Mouse (Mus musculus): ENCODE data around the gene Cdc37l1. TPM values are rescaled to one million over a fixed set of nuclear protein-coding genes. Genes with fewer than 3 reads are reported as not detected.

The Cdc37l1 gene
- polyA plus RNA-seq, 1 experiment: 32.0 TPM

GRCm38 (mm10) chr19:29054594-29054993, 64.4 kb downstream of the Cdc37l1 start:
- WGBS: 79% methylated on average over 6 of the region's 6 CpGs
- Histone ChIP-seq H3K4me3 (replicated peaks; ENCODE audit: control insufficient read depth, low read depth, low read length) (no peak overlapping the region), H3K4me1 (ENCODE audit: control insufficient read depth, insufficient read depth, low read length) (no peaks in the 10 kb centered on the region), H3K27ac (ENCODE audit: control insufficient read depth, insufficient read depth, low read depth, low read length, poor library complexity) (no peak overlapping the region)
- TF ChIP-seq POLR2A (IDR thresholded peaks at IDR 0.05; ENCODE audit: borderline replicate concordance, control insufficient read depth, low read depth, low read length): no peak
- TF ChIP-seq CTCF (IDR thresholded peaks at IDR 0.05; ENCODE audit: control insufficient read depth, insufficient read depth, low read length): no peak

- 85% methylated on average over 4 of the region's 4 CpGs for WGBS
- Histone ChIP-seq H3K4me3 (replicated peaks; ENCODE audit: control insufficient read depth, low read depth, low read length) (no peak overlapping the region), H3K27ac (ENCODE audit: control insufficient read depth, insufficient read depth, low read depth, low read length, poor library complexity) (no peak overlapping the region), H3K4me1 (ENCODE audit: control insufficient read depth, insufficient read depth, low read length) (no peaks in the 10 kb centered on the region)
- TF ChIP-seq POLR2A (IDR thresholded peaks at IDR 0.05; ENCODE audit: borderline replicate concordance, control insufficient read depth, low read depth, low read length) (no peak), CTCF (IDR thresholded peaks at IDR 0.05; ENCODE audit: control insufficient read depth, insufficient read depth, low read length) (no peak)
These were observed 65.3 kb downstream of the Cdc37l1 start for GRCm38 (mm10) chr19:29055469-29055868.

GRCm38 (mm10) chr19:29058741-29059140, 68.6 kb downstream of the Cdc37l1 start:
- no peaks in the 10 kb centered on the region for H3K4me1 ChIP-seq (ENCODE audit: control insufficient read depth, insufficient read depth, low read length)
- TF ChIP-seq CTCF (IDR thresholded peaks at IDR 0.05; ENCODE audit: control insufficient read depth, insufficient read depth, low read length) (no peak), POLR2A (IDR thresholded peaks at IDR 0.05; ENCODE audit: borderline replicate concordance, control insufficient read depth, low read depth, low read length) (no peak)
- no peak overlapping the region for H3K4me3 ChIP-seq (replicated peaks; ENCODE audit: control insufficient read depth, low read depth, low read length)
- 69% methylated on average over 5 of the region's 5 CpGs for WGBS
- H3K27ac ChIP-seq (ENCODE audit: control insufficient read depth, insufficient read depth, low read depth, low read length, poor library complexity): no peak overlapping the region

- WGBS: 76% methylated on average over 2 of the region's 2 CpGs
These were observed 69.5 kb downstream of the Cdc37l1 start for GRCm38 (mm10) chr19:29059688-29060087.

GRCm38 (mm10) chr19:29060299-29060698, 70.1 kb downstream of the Cdc37l1 start:
- no peak for TF ChIP-seq CTCF (IDR thresholded peaks at IDR 0.05; ENCODE audit: control insufficient read depth, insufficient read depth, low read length)
- Histone ChIP-seq H3K4me1 (ENCODE audit: control insufficient read depth, insufficient read depth, low read length) (no peaks in the 10 kb centered on the region; the same call in 1 of the 2 replicates), H3K27ac (ENCODE audit: control insufficient read depth, insufficient read depth, low read depth, low read length, poor library complexity) (no peak overlapping the region), H3K4me3 (replicated peaks; ENCODE audit: control insufficient read depth, low read depth, low read length) (no peak overlapping the region)
- WGBS: 89% methylated on average over 6 of the region's 6 CpGs

More at GRCm38 (mm10) chr19:29059688-29060087, 69.5 kb downstream of the Cdc37l1 start:
- Histone ChIP-seq H3K4me3 (replicated peaks; ENCODE audit: control insufficient read depth, low read depth, low read length) (no peak overlapping the region), H3K4me1 (ENCODE audit: control insufficient read depth, insufficient read depth, low read length) (no peaks in the 10 kb centered on the region; the same call in 1 of the 2 replicates), H3K27ac (ENCODE audit: control insufficient read depth, insufficient read depth, low read depth, low read length, poor library complexity) (no peak overlapping the region)
- TF ChIP-seq CTCF (IDR thresholded peaks at IDR 0.05; ENCODE audit: control insufficient read depth, insufficient read depth, low read length) (no peak), POLR2A (IDR thresholded peaks at IDR 0.05; ENCODE audit: borderline replicate concordance, control insufficient read depth, low read depth, low read length) (no peak)

GRCm38 (mm10) chr19:29063009-29063408, 72.9 kb downstream of the Cdc37l1 start:
- TF ChIP-seq POLR2A (IDR thresholded peaks at IDR 0.05; ENCODE audit: borderline replicate concordance, control insufficient read depth, low read depth, low read length): no peak
- no peak for TF ChIP-seq CTCF (IDR thresholded peaks at IDR 0.05; ENCODE audit: control insufficient read depth, insufficient read depth, low read length)
- H3K4me3 ChIP-seq (replicated peaks; ENCODE audit: control insufficient read depth, low read depth, low read length): no peak overlapping the region
- H3K4me1 ChIP-seq (ENCODE audit: control insufficient read depth, insufficient read depth, low read length): no peaks in the 10 kb centered on the region; the same call in 1 of the 2 replicates
- 79% methylated on average over 5 of the region's 5 CpGs for WGBS
- no peak overlapping the region for H3K27ac ChIP-seq (ENCODE audit: control insufficient read depth, insufficient read depth, low read depth, low read length, poor library complexity)

GRCm38 (mm10) chr19:29063577-29064363, 73.6 kb downstream of the Cdc37l1 start:
- peak overlapping the region; percentile 36 for H3K4me3 ChIP-seq (replicated peaks; ENCODE audit: control insufficient read depth, low read depth, low read length)
- peak overlapping the region; percentile 96; the same call in 1 of the 2 replicates for H3K27ac ChIP-seq (ENCODE audit: control insufficient read depth, insufficient read depth, low read depth, low read length, poor library complexity)
- H3K4me1 ChIP-seq (ENCODE audit: control insufficient read depth, insufficient read depth, low read length): no peaks in the 10 kb centered on the region; the same call in 1 of the 2 replicates
- WGBS: 6% methylated on average over 18 of the region's 18 CpGs
- TF ChIP-seq POLR2A (IDR thresholded peaks at IDR 0.05; ENCODE audit: borderline replicate concordance, control insufficient read depth, low read depth, low read length) (peak; percentile 44; the same call in 1 of the 2 replicates), CTCF (IDR thresholded peaks at IDR 0.05; ENCODE audit: control insufficient read depth, insufficient read depth, low read length) (peak; percentile 98)

GRCm38 (mm10) chr19:29064451-29065102, 74.4 kb downstream of the Cdc37l1 start:
- Histone ChIP-seq H3K27ac (ENCODE audit: control insufficient read depth, insufficient read depth, low read depth, low read length, poor library complexity) (peak overlapping the region; percentile 96), H3K4me1 (ENCODE audit: control insufficient read depth, insufficient read depth, low read length) (no peaks in the 10 kb centered on the region; the same call in 1 of the 2 replicates), H3K4me3 (replicated peaks; ENCODE audit: control insufficient read depth, low read depth, low read length) (peak overlapping the region; percentile 46)
- 5% methylated on average over 9 of the region's 9 CpGs for WGBS
- TF ChIP-seq CTCF (IDR thresholded peaks at IDR 0.05; ENCODE audit: control insufficient read depth, insufficient read depth, low read length) (no peak), POLR2A (IDR thresholded peaks at IDR 0.05; ENCODE audit: borderline replicate concordance, control insufficient read depth, low read depth, low read length) (no peak)

Measured in bone marrow, adult 2 months (tissue).